Mouse (Mus musculus) thymus, adult 18-20 months (tissue): ENCODE data around the gene Tmem108.

ENCODE experiments used
- DNase-seq, 2 experiments: peaks; one replicate each; pipeline ENCODE4 v3.0.0; 2022; ENCODE audit warnings: mixed read lengths in 2 of 2

Gene Tmem108

GRCm38 (mm10) chr9:103720021-103720420 lies 41.6 kb downstream of the Tmem108 start:
- no peak for DNase-seq

- DNase-seq, result no peak
Observed at GRCm38 (mm10) chr9:103716002-103716401, 45.6 kb downstream of the Tmem108 start.

GRCm38 (mm10) chr9:103715352-103715751 lies 46.3 kb downstream of the Tmem108 start:
- no peak for DNase-seq

GRCm38 (mm10) chr9:103713230-103713629 lies 48.4 kb downstream of the Tmem108 start:
- DNase-seq, result no peak

- DNase-seq, result no peak
Observed at GRCm38 (mm10) chr9:103712711-103713110, 48.9 kb downstream of the Tmem108 start.

GRCm38 (mm10) chr9:103709694-103710093 lies 51.9 kb downstream of the Tmem108 start:
- DNase-seq, result no peak

GRCm38 (mm10) chr9:103708514-103709173 lies 53.0 kb downstream of the Tmem108 start:
- peak in 1 of 2 experiments; percentile 17 for DNase-seq

GRCm38 (mm10) chr9:103707857-103708256 lies 53.8 kb downstream of the Tmem108 start:
- no peak for DNase-seq

GRCm38 (mm10) chr9:103707000-103707790 lies 54.4 kb downstream of the Tmem108 start:
- DNase-seq, result no peak

GRCm38 (mm10) chr9:103705717-103706116 lies 55.9 kb downstream of the Tmem108 start:
- no peak for DNase-seq

- no peak for DNase-seq
Observed at GRCm38 (mm10) chr9:103703014-103703413, 58.6 kb downstream of the Tmem108 start.

GRCm38 (mm10) chr9:103702452-103702851 lies 59.2 kb downstream of the Tmem108 start:
- no peak for DNase-seq

GRCm38 (mm10) chr9:103701448-103701847 lies 60.2 kb downstream of the Tmem108 start:
- no peak for DNase-seq

- DNase-seq, result no peak
Observed at GRCm38 (mm10) chr9:103700240-103700639, 61.4 kb downstream of the Tmem108 start.

- no peak for DNase-seq
Observed at GRCm38 (mm10) chr9:103696967-103697366, 64.7 kb downstream of the Tmem108 start.

- DNase-seq, result no peak
Observed at GRCm38 (mm10) chr9:103693826-103694225, 67.8 kb downstream of the Tmem108 start.

GRCm38 (mm10) chr9:103692699-103693098 lies 68.9 kb downstream of the Tmem108 start:
- DNase-seq, result no peak

GRCm38 (mm10) chr9:103691847-103692246 lies 69.8 kb downstream of the Tmem108 start:
- no peak for DNase-seq

GRCm38 (mm10) chr9:103690446-103690845 lies 71.2 kb downstream of the Tmem108 start:
- DNase-seq, result no peak

- no peak for DNase-seq
Observed at GRCm38 (mm10) chr9:103689697-103690096, 71.9 kb downstream of the Tmem108 start.

- DNase-seq, result no peak
Observed at GRCm38 (mm10) chr9:103689006-103689405, 72.6 kb downstream of the Tmem108 start.

GRCm38 (mm10) chr9:103687130-103687529 lies 74.5 kb downstream of the Tmem108 start:
- no peak for DNase-seq

GRCm38 (mm10) chr9:103681741-103682330 lies 79.8 kb downstream of the Tmem108 start:
- DNase-seq, result no peak

GRCm38 (mm10) chr9:103679234-103679633 lies 82.4 kb downstream of the Tmem108 start:
- DNase-seq, result no peak
